Mouse (Mus musculus) thymus, adult 2 months (tissue): Measurements from ENCODE around the gene Sirpa.

ENCODE experiments used
- CTCF ChIP-seq: fragments of 200-500 bp; IDR thresholded peaks from 2 replicates; pipeline ENCODE4 v1.5.1; 2012; ENCODE audit warnings: mild to moderate bottlenecking, control low read depth, low read length, moderate library complexity, borderline replicate concordance; ENCODE audit not compliant: control insufficient read depth, poor library complexity, insufficient read depth; ENCODE audit errors: extremely low read depth
- POLR2A ChIP-seq: fragments of 200-500 bp; IDR thresholded peaks from 2 replicates; pipeline ENCODE4 v1.6.1; 2012; ENCODE audit warnings: mild to moderate bottlenecking, low read length, control low read depth, moderate library complexity; ENCODE audit not compliant: control insufficient read depth, poor library complexity, insufficient read depth; ENCODE audit errors: extremely low read depth

- TF ChIP-seq POLR2A: no peak
- no peak for TF ChIP-seq CTCF
Measured at GRCm38 (mm10) chr2:129546772-129547171, 45.9 kb upstream of the Sirpa start.
